ENCODE assay signal across 8 mouse cellular contexts in genomic region chr17:11903001-11903400, GRCm38 (mm10).
DNase-seq lines count a peak whose midpoint lies in the region; ATAC-seq lines count a peak whose summit lies in the region.

No protein-coding gene starts in this region.

- ATAC-seq in erythroblast, adult 5-6 weeks (replicated peaks; ENCODE audit: low FRiP score, poor library complexity, severe bottlenecking) = no peak

- DNase-seq in embryo, embryonic 10 days (ENCODE audit: low spot score) = peak; percentile 37
- no peak for DNase-seq in embryo, embryonic 9.5 days (ENCODE audit: extremely low spot score)
- DNase-seq in left cerebral cortex, postnatal 4 days = peak; percentile 61
- no peak for DNase-seq in left cerebral cortex, postnatal 36 days (ENCODE audit: low spot score in 2 of 2)
- DNase-seq in ZHBTc4 (ENCODE audit: low read depth, low spot score) = peak; percentile 72
- peak; percentile 1 for DNase-seq in induced T-regulatory cell, adult 2 months (ENCODE audit: low read depth)
- no peak for DNase-seq in heart, adult 9 months (ENCODE audit: low spot score in 2 of 2)

- intact Hi-C loops in left cerebral cortex, postnatal 4 days (cut with DNase I) = no loop called here
- intact Hi-C loops in left cerebral cortex, postnatal 36 days (cut with DNase I) = no loop called here

Comparison
In these comparisons a context has a peak if more than half of its experiments do, and no peak if none do; other contexts are left out.
1. DNase-seq: peak in embryo, embryonic 10 days (single experiment), left cerebral cortex, postnatal 4 days (single experiment), ZHBTc4 (single experiment) and induced T-regulatory cell, adult 2 months (single experiment); none in embryo, embryonic 9.5 days (single experiment), left cerebral cortex, postnatal 36 days (0 of 2) and heart, adult 9 months (0 of 2).